Mouse (Mus musculus): ENCODE data around the gene Prkcz. TPM values are rescaled to one million over a fixed set of nuclear protein-coding genes. Genes with fewer than 3 reads are reported as not detected.

Prkcz gene
- polyA plus RNA-seq, 1 experiment from 2014 or later, result 6.3 TPM

DNA sequence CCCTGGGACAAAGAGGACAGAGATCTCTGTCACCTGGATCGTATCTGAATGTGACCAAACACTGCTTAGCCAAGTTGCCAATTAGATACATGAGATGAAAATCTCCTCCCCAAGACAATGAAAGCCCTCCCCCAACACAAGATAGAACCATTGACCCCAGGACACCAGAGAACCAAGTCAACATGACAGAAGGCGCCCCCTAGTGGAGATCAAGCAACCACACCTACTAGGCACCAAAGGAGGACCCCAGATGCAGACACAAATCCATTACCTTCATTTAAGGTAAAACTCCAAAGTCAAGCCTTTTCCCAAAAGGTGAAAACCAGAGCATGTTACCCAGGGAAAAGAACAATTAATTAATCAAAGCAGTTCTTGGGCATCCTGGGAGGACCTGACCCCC is 3.6 kb downstream of the Prkcz start:
- peaks cover 53% of the 10 kb centered on the region for H3K27me3 ChIP-seq
- no peak for ATAC-seq (replicated peaks; ENCODE audit: insufficient number of reproducible peaks, insufficient read depth, low FRiP score, low read depth)
- H3K4me1 ChIP-seq (replicated peaks), result peaks cover 11% of the 10 kb centered on the region
- no peaks in the 10 kb centered on the region for H3K9me3 ChIP-seq (replicated peaks)
- H3K36me3 ChIP-seq, result no peaks in the 10 kb centered on the region
- 52% methylated on average over 2 of the region's 2 CpGs for WGBS
- H3K4me3 ChIP-seq, result no peak overlapping the region
- no peak overlapping the region for H3K27ac ChIP-seq
- H3K4me2 ChIP-seq, result no peak overlapping the region
- H3K9ac ChIP-seq, result no peak overlapping the region

DNA sequence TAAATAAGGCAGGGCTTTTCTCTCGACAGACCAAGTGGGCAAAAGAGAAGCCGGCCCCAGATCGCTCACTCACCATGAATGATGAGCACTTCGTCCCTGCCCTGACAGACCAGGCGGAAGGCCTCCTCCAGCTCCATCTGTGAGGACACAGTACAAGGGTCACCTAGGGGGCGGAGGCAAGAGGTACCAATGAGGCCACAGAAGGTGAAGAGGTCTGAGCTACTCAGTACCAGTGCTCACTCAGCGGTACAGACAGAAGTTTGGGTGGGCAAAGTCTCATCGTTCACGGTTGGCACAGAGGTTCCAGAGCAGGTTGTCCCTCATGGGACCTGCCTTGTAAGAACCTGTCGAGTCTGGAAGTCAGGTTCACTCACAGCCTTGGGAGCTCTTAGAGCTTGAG is 4.8 kb downstream of the Prkcz start:
- Histone ChIP-seq H3K4me2 (no peak overlapping the region), H3K27ac (no peak overlapping the region), H3K27me3 (peaks cover 40% of the 10 kb centered on the region), H3K36me3 (no peaks in the 10 kb centered on the region), H3K9ac (no peak overlapping the region), H3K4me1 (replicated peaks) (peaks cover 6% of the 10 kb centered on the region), H3K9me3 (replicated peaks) (no peaks in the 10 kb centered on the region), H3K4me3 (no peak overlapping the region)
- whole genome bisulfite sequencing, result 88% methylated on average over 10 of the region's 10 CpGs
- no peak for ATAC-seq (replicated peaks; ENCODE audit: insufficient number of reproducible peaks, insufficient read depth, low FRiP score, low read depth)

- Histone ChIP-seq H3K27me3 (peaks cover 23% of the 10 kb centered on the region), H3K4me1 (replicated peaks) (no peaks in the 10 kb centered on the region), H3K9ac (no peak overlapping the region), H3K36me3 (no peaks in the 10 kb centered on the region), H3K9me3 (replicated peaks) (no peaks in the 10 kb centered on the region), H3K27ac (no peak overlapping the region), H3K4me3 (no peak overlapping the region), H3K4me2 (no peak overlapping the region)
- no peak for ATAC-seq (replicated peaks; ENCODE audit: insufficient number of reproducible peaks, insufficient read depth, low FRiP score, low read depth)
- WGBS, result 70% methylated on average over 7 of the region's 7 CpGs
Observed at GRCm38 (mm10) chr4:155354546-155354945, 6.6 kb downstream of the Prkcz start.

DNA sequence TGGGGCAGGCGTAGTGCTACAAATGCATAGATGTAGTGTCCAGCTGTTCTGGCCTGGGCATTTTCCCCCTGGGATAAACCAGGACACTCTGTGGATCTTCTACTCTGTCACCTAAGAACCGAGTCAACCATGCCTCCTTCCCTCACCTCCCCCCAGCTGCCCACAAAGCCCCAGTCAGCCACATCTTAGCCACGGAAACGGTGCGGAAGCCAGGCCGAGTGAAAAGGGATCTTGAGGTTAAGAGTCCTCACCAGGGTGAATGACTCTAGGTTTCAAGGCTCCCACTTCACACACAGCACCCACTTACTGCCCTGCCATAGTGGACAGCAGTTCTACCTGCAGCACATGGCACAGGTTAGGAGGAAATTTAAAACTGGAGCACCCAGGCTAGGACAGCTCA is 7.1 kb downstream of the Prkcz start:
- Histone ChIP-seq H3K4me3 (no peak overlapping the region), H3K36me3 (no peaks in the 10 kb centered on the region), H3K27ac (no peak overlapping the region), H3K4me1 (replicated peaks) (no peaks in the 10 kb centered on the region), H3K9me3 (replicated peaks) (no peaks in the 10 kb centered on the region), H3K9ac (no peak overlapping the region), H3K27me3 (peaks cover 18% of the 10 kb centered on the region), H3K4me2 (no peak overlapping the region)
- ATAC-seq (replicated peaks; ENCODE audit: insufficient number of reproducible peaks, insufficient read depth, low FRiP score, low read depth), result no peak
- WGBS, result 81% methylated on average over 6 of the region's 6 CpGs

DNA sequence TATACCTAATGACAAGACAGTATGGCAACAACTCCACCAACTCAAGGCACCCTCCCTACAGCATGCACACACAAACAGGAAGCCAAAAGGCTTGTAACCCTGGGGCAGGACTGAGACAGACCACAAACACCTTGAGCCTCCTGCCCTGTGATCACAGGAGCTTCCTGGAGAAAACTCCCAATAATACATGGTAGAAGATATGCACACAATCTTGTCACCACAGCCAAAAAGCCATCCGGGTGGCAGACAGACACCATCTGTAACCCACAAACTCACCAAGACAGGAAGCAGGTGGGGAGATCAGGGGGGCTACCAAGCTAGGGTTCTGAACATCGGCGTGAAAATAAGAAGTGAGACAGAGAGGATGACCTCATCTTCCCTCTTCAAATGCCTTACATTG is 8.6 kb downstream of the Prkcz start:
- Histone ChIP-seq H3K27ac (no peak overlapping the region), H3K27me3 (peaks cover 3% of the 10 kb centered on the region), H3K4me2 (no peak overlapping the region), H3K4me3 (no peak overlapping the region), H3K4me1 (replicated peaks) (no peaks in the 10 kb centered on the region), H3K9ac (no peak overlapping the region), H3K36me3 (no peaks in the 10 kb centered on the region), H3K9me3 (replicated peaks) (no peaks in the 10 kb centered on the region)
- WGBS, result 80% methylated on average over 3 of the region's 3 CpGs
- no peak for ATAC-seq (replicated peaks; ENCODE audit: insufficient number of reproducible peaks, insufficient read depth, low FRiP score, low read depth)

DNA sequence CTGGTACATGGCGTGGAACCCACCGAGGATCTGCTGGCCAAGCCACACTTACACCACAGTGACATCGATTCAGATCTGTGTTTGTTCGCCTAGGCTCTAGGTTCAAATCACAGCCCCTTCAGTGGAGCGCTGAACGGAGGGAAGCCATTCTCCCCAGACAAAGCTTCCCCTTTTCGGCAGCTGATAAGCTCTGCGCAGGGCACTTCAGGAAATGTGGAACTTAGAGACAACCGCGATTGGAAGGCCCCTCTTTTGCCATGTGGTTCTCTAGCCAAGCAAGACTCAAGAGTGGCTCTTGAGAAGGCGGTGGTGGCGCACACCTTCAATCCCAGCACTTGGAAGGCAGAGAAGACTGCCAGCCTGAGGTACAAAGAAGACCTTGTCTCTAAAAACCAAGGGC is 14.8 kb downstream of the Prkcz start:
- 68% methylated on average over 12 of the region's 12 CpGs for WGBS

DNA sequence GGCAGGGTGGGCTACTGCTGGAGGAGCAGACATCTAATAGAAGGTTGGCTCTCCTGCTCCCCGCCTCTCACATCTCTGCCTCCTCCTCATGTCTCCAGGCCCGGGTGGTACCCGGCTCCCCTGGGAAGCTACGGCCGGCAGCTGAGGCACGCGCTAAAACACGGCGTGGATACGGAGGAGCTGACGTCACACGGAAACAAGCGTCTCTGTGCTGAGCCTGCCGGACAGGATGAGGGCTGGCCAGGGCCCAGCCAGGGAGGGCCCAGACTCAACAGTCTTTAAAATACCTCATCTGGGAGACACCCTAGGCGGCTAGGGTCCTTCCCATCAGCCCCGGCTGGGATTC is 15.6 kb downstream of the Prkcz start:
- ATAC-seq (replicated peaks; ENCODE audit: insufficient number of reproducible peaks, insufficient read depth, low FRiP score, low read depth), result peak; percentile 55; the same call in 1 of the 2 replicates
- peak overlapping the region; percentile 15; the same call in 1 of the 2 replicates for H3K9ac ChIP-seq
- H3K9me3 ChIP-seq (replicated peaks), result no peaks in the 10 kb centered on the region
- peaks cover 39% of the 10 kb centered on the region for H3K27me3 ChIP-seq
- H3K4me1 ChIP-seq (replicated peaks), result peaks cover 15% of the 10 kb centered on the region
- no peaks in the 10 kb centered on the region for H3K36me3 ChIP-seq
- H3K4me3 ChIP-seq, result peak overlapping the region; percentile 55
- H3K27ac ChIP-seq, result no peak overlapping the region
- H3K4me2 ChIP-seq, result peak overlapping the region; percentile 82
- 3% methylated on average over 16 of the region's 16 CpGs for WGBS

More for the DNA sequence above, 14.8 kb downstream of the Prkcz start:
- H3K27ac ChIP-seq, result no peak overlapping the region
- H3K9me3 ChIP-seq (replicated peaks), result no peaks in the 10 kb centered on the region
- H3K27me3 ChIP-seq, result peaks cover 39% of the 10 kb centered on the region
- no peak overlapping the region for H3K9ac ChIP-seq
- no peak for ATAC-seq (replicated peaks; ENCODE audit: insufficient number of reproducible peaks, insufficient read depth, low FRiP score, low read depth)
- H3K4me2 ChIP-seq, result no peak overlapping the region
- no peak overlapping the region for H3K4me3 ChIP-seq
- no peaks in the 10 kb centered on the region for H3K36me3 ChIP-seq
- H3K4me1 ChIP-seq (replicated peaks), result peaks cover 15% of the 10 kb centered on the region

DNA sequence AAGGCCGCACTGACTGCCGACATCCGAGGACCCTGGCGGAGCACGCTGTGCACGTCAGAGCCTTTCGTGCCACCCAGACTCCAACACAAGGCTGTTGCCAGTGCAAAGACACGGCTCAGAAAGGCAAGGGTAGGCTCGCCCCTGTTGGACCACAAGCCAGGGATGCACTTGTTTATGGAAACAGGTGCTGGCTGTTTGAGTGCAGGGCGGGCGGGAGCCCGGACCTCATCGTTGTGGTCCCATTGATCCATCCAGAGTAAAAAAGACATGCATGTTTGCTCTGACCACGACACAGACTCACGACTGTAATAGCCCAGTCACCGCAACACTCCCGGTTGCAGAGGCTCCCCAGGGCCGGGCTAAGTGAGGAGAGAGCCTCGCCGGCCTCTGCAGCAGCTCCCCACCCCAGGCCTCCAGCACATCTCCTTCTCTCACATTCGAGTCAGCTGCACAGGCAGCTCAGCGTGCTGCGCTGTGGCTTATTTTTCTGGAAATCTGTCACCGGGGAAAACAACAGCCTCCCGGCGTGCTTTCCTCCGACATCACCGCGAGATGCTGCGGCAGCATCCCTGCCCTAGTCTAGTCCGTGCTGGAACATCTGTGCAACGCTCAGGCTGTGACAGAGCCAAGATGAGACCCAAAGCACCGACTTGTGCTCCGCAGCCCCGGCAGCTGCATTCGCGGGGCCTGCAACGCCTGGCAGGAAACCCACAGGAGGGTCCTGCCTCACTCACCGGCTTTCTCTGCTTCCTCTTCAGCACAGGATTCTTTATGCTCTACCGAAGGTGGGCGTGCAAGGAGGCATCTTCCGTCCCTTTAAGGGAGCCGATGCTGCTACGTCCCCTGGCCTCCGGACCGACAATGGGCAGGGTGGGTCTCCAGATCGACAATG is 16.2 kb downstream of the Prkcz start:
- Histone ChIP-seq H3K9me3 (replicated peaks) (no peaks in the 10 kb centered on the region), H3K9ac (peak overlapping the region; percentile 15; the same call in 1 of the 2 replicates), H3K4me1 (replicated peaks) (peaks cover 15% of the 10 kb centered on the region), H3K27ac (no peak overlapping the region), H3K36me3 (no peaks in the 10 kb centered on the region), H3K27me3 (peaks cover 39% of the 10 kb centered on the region), H3K4me3 (peak overlapping the region; percentile 55), H3K4me2 (peak overlapping the region; percentile 82)
- no peak for ATAC-seq (replicated peaks; ENCODE audit: insufficient number of reproducible peaks, insufficient read depth, low FRiP score, low read depth)
- WGBS, result 12% methylated on average over 47 of the region's 47 CpGs

DNA sequence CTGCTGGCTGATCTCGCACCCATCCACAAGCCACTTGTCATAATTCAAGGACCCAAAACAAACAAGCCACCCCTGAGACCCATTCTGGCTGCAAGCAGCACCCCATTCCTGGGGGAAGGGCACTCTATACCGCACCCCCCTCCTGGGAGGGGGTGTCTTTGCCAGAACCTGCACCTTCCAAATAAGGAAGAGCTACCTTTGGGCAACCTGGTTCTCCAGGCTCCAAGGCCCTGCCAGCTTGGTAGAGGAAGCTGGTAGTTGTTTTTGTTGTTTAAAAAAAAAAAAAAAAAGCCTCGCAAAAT is 16.9 kb downstream of the Prkcz start:
- H3K9me3 ChIP-seq (replicated peaks), result no peaks in the 10 kb centered on the region
- H3K36me3 ChIP-seq, result no peaks in the 10 kb centered on the region
- ATAC-seq (replicated peaks; ENCODE audit: insufficient number of reproducible peaks, insufficient read depth, low FRiP score, low read depth), result no peak
- peaks cover 39% of the 10 kb centered on the region for H3K27me3 ChIP-seq
- WGBS, result 54% methylated on average over 3 of the region's 3 CpGs
- H3K4me3 ChIP-seq, result 0 out of 2 replicates have a peak overlapping the region, but pooled peaks have one; percentile 55
- no peak overlapping the region for H3K9ac ChIP-seq
- peaks cover 15% of the 10 kb centered on the region for H3K4me1 ChIP-seq (replicated peaks)
- H3K4me2 ChIP-seq, result no peak overlapping the region
- H3K27ac ChIP-seq, result no peak overlapping the region

- Histone ChIP-seq H3K9me3 (replicated peaks) (no peaks in the 10 kb centered on the region), H3K4me1 (replicated peaks) (peaks cover 15% of the 10 kb centered on the region), H3K36me3 (no peaks in the 10 kb centered on the region), H3K4me2 (no peak overlapping the region), H3K27ac (no peak overlapping the region), H3K9ac (no peak overlapping the region), H3K27me3 (peaks cover 39% of the 10 kb centered on the region), H3K4me3 (no peak overlapping the region)
- no peak for ATAC-seq (replicated peaks; ENCODE audit: insufficient number of reproducible peaks, insufficient read depth, low FRiP score, low read depth)
- WGBS, result 82% methylated on average over 14 of the region's 14 CpGs
Observed at GRCm38 (mm10) chr4:155343415-155344298, 17.5 kb downstream of the Prkcz start.

GRCm38 (mm10) chr4:155336284-155337050 is 24.7 kb downstream of the Prkcz start:
- H3K9me3 ChIP-seq (replicated peaks), result no peaks in the 10 kb centered on the region
- no peak overlapping the region for H3K9ac ChIP-seq
- no peak overlapping the region for H3K27ac ChIP-seq
- no peaks in the 10 kb centered on the region for H3K4me1 ChIP-seq (replicated peaks)
- no peak overlapping the region for H3K4me3 ChIP-seq
- H3K4me2 ChIP-seq, result no peak overlapping the region
- ATAC-seq (replicated peaks; ENCODE audit: insufficient number of reproducible peaks, insufficient read depth, low FRiP score, low read depth), result no peak
- H3K36me3 ChIP-seq, result no peaks in the 10 kb centered on the region
- 84% methylated on average over 12 of the region's 12 CpGs for WGBS
- H3K27me3 ChIP-seq, result no peaks in the 10 kb centered on the region
